In the genomic region with DNA sequence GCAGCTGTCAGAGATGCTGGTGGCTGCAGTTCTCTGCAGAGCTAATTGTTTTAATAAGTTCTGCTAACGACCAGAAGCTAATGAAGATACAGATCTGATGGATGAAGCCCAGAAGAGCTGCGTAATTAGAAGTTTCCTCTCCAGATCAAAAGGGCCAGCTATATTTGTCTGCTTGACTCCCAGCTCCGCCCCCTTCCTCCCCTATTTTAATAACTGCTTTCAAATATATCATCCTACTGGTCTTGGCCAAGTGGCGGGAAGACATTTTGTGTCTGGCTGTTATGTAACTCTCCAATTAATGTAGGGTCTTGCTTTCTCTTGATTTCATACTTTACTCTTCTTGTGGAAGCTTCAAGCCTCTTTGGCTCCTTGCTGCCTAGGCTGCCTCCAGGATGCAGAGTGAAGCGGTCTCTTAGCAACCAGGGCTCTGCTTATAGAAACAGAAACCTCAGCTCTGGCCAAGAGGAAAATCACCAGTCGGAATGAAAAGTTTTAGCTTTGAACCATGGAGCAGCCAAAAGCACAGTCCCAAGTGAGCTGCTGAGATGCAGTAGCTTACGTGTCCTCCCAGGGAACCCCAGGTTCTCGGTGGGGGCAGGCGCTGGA, we compare ENCODE assay signal across 9 mouse cellular contexts.
DNase-seq lines count a peak whose midpoint lies in the region; ATAC-seq lines count a peak whose summit lies in the region.
"Had no signal": no experiment of that assay in that cellular context is flagged by ENCODE, and none has a peak within 500 bp of the region (broad histone marks: within the 10 kb centered on the region; RNA-seq: fewer than 3 reads in every experiment).

No protein-coding gene starts in this region.

- peaks cover 27% of the 10 kb centered on the region for H3K4me1 ChIP-seq in heart, embryonic 10.5 days
- H3K4me1 ChIP-seq in forebrain, embryonic 10.5 days, result peaks cover 42% of the 10 kb centered on the region
- H3K4me1 ChIP-seq in hindbrain, embryonic 15.5 days (replicated peaks), result peaks cover 16% of the 10 kb centered on the region
- no peaks in the 10 kb centered on the region; the same call in 1 of the 2 replicates for H3K4me1 ChIP-seq in liver, embryonic 11.5 days (replicated peaks; ENCODE audit: control insufficient read depth, insufficient read depth, low read length)

- intact Hi-C loops in left cerebral cortex, postnatal 36 days (cut with DNase I), result loop anchor here (5.0 kb wide), 1 partner anchor 48 kb away; no protein-coding TSS in a partner anchor

- H3K9me3 ChIP-seq in heart, embryonic 10.5 days, result no peaks in the 10 kb centered on the region
- no peaks in the 10 kb centered on the region for H3K9me3 ChIP-seq in forebrain, embryonic 10.5 days
- H3K9me3 ChIP-seq in hindbrain, embryonic 15.5 days, result no peaks in the 10 kb centered on the region
- no peaks in the 10 kb centered on the region for H3K9me3 ChIP-seq in liver, embryonic 11.5 days (ENCODE audit: control insufficient read depth, low read length)

- H3K36me3 ChIP-seq in heart, embryonic 10.5 days, result no peaks in the 10 kb centered on the region
- no peaks in the 10 kb centered on the region for H3K36me3 ChIP-seq in forebrain, embryonic 10.5 days (replicated peaks)
- no peaks in the 10 kb centered on the region for H3K36me3 ChIP-seq in hindbrain, embryonic 15.5 days
- H3K36me3 ChIP-seq in liver, embryonic 11.5 days (ENCODE audit: control insufficient read depth, insufficient read depth, low read length), result no peaks in the 10 kb centered on the region

- no peak overlapping the region for H3K4me3 ChIP-seq in heart, embryonic 10.5 days
- no peak overlapping the region for H3K4me3 ChIP-seq in forebrain, embryonic 10.5 days
- no peak overlapping the region for H3K4me3 ChIP-seq in hindbrain, embryonic 15.5 days
- no peak overlapping the region for H3K4me3 ChIP-seq in liver, embryonic 11.5 days (ENCODE audit: low read depth, low read length)
- H3K4me3 ChIP-seq: megakaryocyte, embryonic 14.5 days had no signal

- H3K9ac ChIP-seq in hindbrain, embryonic 15.5 days, result no peak overlapping the region
- H3K9ac ChIP-seq in liver, embryonic 11.5 days (ENCODE audit: low read depth, low read length), result no peak overlapping the region

- H3K27ac ChIP-seq in heart, embryonic 10.5 days, result no peak overlapping the region
- H3K27ac ChIP-seq in forebrain, embryonic 10.5 days, result peak overlapping the region; percentile 58; the same call in 1 of the 2 replicates
- H3K27ac ChIP-seq in hindbrain, embryonic 15.5 days (replicated peaks), result peak overlapping the region; percentile 4; the same call in 1 of the 2 replicates
- no peak overlapping the region for H3K27ac ChIP-seq in liver, embryonic 11.5 days (ENCODE audit: low read depth, low read length)

- 57% methylated on average over 9 of the region's 9 CpGs for WGBS in heart, embryonic 10.5 days
- WGBS in forebrain, embryonic 10.5 days, result 63% methylated on average over 9 of the region's 9 CpGs
- WGBS in hindbrain, embryonic 15.5 days, result 43% methylated on average over 9 of the region's 9 CpGs
- whole genome bisulfite sequencing in liver, embryonic 11.5 days, result 71% methylated on average over 9 of the region's 9 CpGs

- no peaks in the 10 kb centered on the region for H3K27me3 ChIP-seq in heart, embryonic 10.5 days (ENCODE audit: insufficient read depth, poor library complexity, severe bottlenecking)
- no peaks in the 10 kb centered on the region; the same call in 1 of the 2 replicates for H3K27me3 ChIP-seq in forebrain, embryonic 10.5 days (ENCODE audit: poor library complexity, severe bottlenecking)
- no peaks in the 10 kb centered on the region for H3K27me3 ChIP-seq in hindbrain, embryonic 15.5 days
- H3K27me3 ChIP-seq in liver, embryonic 11.5 days (replicated peaks; ENCODE audit: control insufficient read depth, insufficient read depth, low read length), result no peaks in the 10 kb centered on the region; the same call in 1 of the 2 replicates

- ATAC-seq in hindbrain, embryonic 15.5 days (ENCODE audit: low FRiP score, low read depth), result peak; percentile 61
- ATAC-seq in liver, embryonic 11.5 days (replicated peaks; ENCODE audit: low FRiP score), result no peak
- ATAC-seq in cerebellum, adult (ENCODE audit: insufficient number of reproducible peaks, low FRiP score, low TSS enrichment), result no peak

- peak; percentile 53 to 68 for DNase-seq in heart, adult 18-20 months
- DNase-seq in heart, embryonic 10.5 days (ENCODE audit: low spot score), result no peak
- DNase-seq in forebrain, embryonic 10.5 days (ENCODE audit: extremely low spot score, low spot score), result peak; percentile 43
- DNase-seq in left cerebral cortex, postnatal 36 days (ENCODE audit: low spot score in 2 of 2), result peak; percentile 58 to 64
- peak; percentile 70 to 85 for DNase-seq in right cerebral cortex, postnatal 10 days (ENCODE audit: low spot score in 2 of 2)
- no peak for DNase-seq in liver, embryonic 11.5 days (ENCODE audit: low spot score)

- no peak overlapping the region for H3K4me2 ChIP-seq in hindbrain, embryonic 15.5 days
- no peak overlapping the region for H3K4me2 ChIP-seq in liver, embryonic 11.5 days

Comparison
In these comparisons a context has a peak if more than half of its experiments do, and no peak if none do; other contexts are left out.
1. DNase-seq: peak in heart, adult 18-20 months (2 of 2), forebrain, embryonic 10.5 days (single experiment), left cerebral cortex, postnatal 36 days (2 of 2) and right cerebral cortex, postnatal 10 days (2 of 2); none in heart, embryonic 10.5 days (single experiment) and liver, embryonic 11.5 days (single experiment).
2. H3K27ac ChIP-seq: peak in forebrain, embryonic 10.5 days (single experiment) and hindbrain, embryonic 15.5 days (single experiment); none in heart, embryonic 10.5 days (single experiment) and liver, embryonic 11.5 days (single experiment).